Mouse (Mus musculus): ENCODE data around the gene Aff1. TPM values are rescaled to one million over a fixed set of nuclear protein-coding genes. Genes with fewer than 3 reads are reported as not detected.

Gene Aff1
- polyA plus RNA-seq, 1 experiment from 2014 or later: 5.7 TPM

DNA sequence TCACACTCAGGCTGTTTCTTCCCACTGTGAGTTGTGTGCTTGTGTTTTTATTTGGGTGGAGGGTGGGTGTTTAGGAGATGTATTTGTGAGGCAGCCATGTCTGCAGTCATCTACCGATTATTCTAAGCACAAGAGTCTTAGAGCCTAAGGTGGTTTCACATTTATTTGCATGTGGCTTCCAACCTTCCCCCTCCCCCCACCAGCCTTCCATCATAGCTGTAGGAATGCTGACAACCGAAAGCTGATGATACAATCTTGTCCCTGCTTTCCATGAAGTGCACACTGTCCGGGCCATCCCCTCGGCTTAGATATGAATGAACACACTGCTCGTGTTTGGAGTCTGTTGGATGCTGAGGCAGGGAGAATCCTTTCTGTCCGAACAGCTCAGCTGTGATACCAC is 28.8 kb downstream of the Aff1 start:
- H3K27ac ChIP-seq: no peak overlapping the region
- no peak for DNase-seq (ENCODE audit: low spot score)
- H3K9me3 ChIP-seq: no peaks in the 10 kb centered on the region
- 79% methylated on average over 6 of the region's 6 CpGs for WGBS
- peaks cover 18% of the 10 kb centered on the region for H3K4me1 ChIP-seq (replicated peaks)
- 0 out of 2 replicates have a peak, but pooled peaks cover 7% of the 10 kb centered on the region for H3K27me3 ChIP-seq (ENCODE audit: insufficient read depth, poor library complexity, severe bottlenecking)
- no peaks in the 10 kb centered on the region for H3K36me3 ChIP-seq
- H3K4me3 ChIP-seq: no peak overlapping the region

DNA sequence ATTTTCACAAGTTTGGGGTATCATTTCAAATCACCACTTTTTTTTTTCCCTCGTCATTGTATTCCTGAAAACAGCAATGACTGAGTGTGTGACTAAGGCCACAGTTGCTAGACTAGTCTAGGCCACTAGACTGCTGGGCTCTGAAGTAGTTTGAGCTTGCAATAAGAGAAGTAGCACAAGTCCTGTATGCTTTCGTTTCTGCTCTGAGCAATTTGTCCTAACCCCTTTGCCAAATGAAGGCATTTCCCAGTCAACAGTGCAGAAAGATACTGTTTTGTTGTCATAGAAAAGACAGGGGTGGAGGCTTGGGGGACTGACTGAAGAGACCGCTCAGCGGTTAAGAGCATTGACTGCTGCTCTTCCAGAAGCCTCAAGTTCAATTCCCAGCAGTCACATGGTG is 29.3 kb downstream of the Aff1 start:
- H3K9me3 ChIP-seq: no peaks in the 10 kb centered on the region
- 83% methylated on average over 4 of the region's 4 CpGs for WGBS
- DNase-seq (ENCODE audit: low spot score): no peak
- no peaks in the 10 kb centered on the region for H3K36me3 ChIP-seq
- H3K27me3 ChIP-seq (ENCODE audit: insufficient read depth, poor library complexity, severe bottlenecking): 0 out of 2 replicates have a peak, but pooled peaks cover 7% of the 10 kb centered on the region
- no peak overlapping the region for H3K27ac ChIP-seq
- peaks cover 18% of the 10 kb centered on the region for H3K4me1 ChIP-seq (replicated peaks)
- no peak overlapping the region for H3K4me3 ChIP-seq

DNA sequence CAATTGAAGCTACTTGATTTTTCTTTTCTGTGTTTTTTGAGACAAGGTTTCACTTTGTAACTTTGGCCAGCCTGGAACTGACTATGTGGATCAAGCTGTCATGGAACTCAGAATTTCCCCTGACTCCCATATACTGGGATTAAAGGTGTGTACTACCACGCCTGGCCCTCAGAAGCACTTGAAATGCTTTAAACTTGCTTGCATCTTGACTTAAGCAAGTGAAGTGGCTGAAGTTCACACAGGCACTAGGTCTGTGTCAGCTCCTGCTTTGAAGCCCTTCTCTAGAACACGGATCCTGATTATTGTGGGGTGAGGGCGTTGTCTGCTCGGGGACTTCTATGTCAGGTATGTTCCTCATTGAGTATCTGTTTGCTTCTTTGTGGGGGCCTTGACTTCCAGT is 30.5 kb downstream of the Aff1 start:
- Histone ChIP-seq H3K27ac (no peak overlapping the region), H3K27me3 (ENCODE audit: insufficient read depth, poor library complexity, severe bottlenecking) (0 out of 2 replicates have a peak, but pooled peaks cover 7% of the 10 kb centered on the region), H3K9me3 (no peaks in the 10 kb centered on the region), H3K36me3 (no peaks in the 10 kb centered on the region), H3K4me3 (no peak overlapping the region), H3K4me1 (replicated peaks) (peaks cover 18% of the 10 kb centered on the region)
- WGBS: 83% methylated on average over 4 of the region's 4 CpGs
- no peak for DNase-seq (ENCODE audit: low spot score)

DNA sequence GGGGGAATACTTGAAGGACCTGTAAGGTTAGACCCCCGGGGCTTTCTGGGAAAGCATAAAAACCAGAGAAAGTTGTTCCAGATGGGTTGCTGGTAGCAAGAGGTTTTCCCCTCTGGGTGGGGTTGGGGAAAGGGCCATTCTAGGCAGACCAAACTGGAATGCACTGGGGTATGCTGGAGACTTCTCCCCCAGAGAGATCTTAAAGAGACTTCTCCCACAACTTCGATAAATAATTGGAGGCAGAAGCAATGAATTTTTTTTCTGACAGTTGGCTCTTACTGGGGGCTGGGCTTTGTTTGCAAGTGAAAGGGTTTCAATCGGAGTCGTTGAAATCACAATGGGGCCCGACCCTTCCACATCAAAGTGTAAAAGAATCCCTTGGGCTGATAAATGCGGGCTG is 32.2 kb downstream of the Aff1 start:
- no peak overlapping the region for H3K4me3 ChIP-seq
- no peaks in the 10 kb centered on the region for H3K9me3 ChIP-seq
- 0 out of 2 replicates have a peak, but pooled peaks cover 7% of the 10 kb centered on the region for H3K27me3 ChIP-seq (ENCODE audit: insufficient read depth, poor library complexity, severe bottlenecking)
- no peaks in the 10 kb centered on the region for H3K36me3 ChIP-seq
- peak overlapping the region; percentile 66; the same call in 1 of the 2 replicates for H3K27ac ChIP-seq
- H3K4me1 ChIP-seq (replicated peaks): peaks cover 22% of the 10 kb centered on the region
- WGBS: 1% methylated on average over 6 of the region's 6 CpGs
- no peak for DNase-seq (ENCODE audit: low spot score)

DNA sequence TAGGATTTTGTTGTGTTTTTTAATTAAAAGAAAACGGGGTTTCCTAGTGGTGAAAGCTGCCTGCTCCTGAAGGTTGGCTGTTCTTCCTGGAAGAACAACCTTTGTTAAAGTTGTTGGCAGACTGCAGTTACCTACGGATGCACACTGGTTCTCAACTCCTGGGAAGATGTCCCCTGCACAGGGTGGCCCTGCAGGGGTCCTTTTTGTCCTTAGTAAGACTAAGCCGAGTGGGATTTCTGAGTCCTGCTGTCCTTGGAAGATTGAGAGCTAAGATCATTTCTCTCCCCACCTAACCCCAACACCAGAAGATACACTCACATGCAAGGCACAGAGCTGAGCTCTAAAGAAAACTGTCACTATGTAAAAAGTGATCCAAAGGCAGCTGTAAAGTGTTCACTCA is 32.6 kb downstream of the Aff1 start:
- Histone ChIP-seq H3K27ac (peak overlapping the region; percentile 66; the same call in 1 of the 2 replicates), H3K4me1 (replicated peaks) (peaks cover 22% of the 10 kb centered on the region), H3K27me3 (ENCODE audit: insufficient read depth, poor library complexity, severe bottlenecking) (0 out of 2 replicates have a peak, but pooled peaks cover 7% of the 10 kb centered on the region), H3K9me3 (no peaks in the 10 kb centered on the region), H3K4me3 (no peak overlapping the region), H3K36me3 (no peaks in the 10 kb centered on the region)
- DNase-seq (ENCODE audit: low spot score): no peak
- 5% methylated on average over 3 of the region's 3 CpGs for WGBS

DNA sequence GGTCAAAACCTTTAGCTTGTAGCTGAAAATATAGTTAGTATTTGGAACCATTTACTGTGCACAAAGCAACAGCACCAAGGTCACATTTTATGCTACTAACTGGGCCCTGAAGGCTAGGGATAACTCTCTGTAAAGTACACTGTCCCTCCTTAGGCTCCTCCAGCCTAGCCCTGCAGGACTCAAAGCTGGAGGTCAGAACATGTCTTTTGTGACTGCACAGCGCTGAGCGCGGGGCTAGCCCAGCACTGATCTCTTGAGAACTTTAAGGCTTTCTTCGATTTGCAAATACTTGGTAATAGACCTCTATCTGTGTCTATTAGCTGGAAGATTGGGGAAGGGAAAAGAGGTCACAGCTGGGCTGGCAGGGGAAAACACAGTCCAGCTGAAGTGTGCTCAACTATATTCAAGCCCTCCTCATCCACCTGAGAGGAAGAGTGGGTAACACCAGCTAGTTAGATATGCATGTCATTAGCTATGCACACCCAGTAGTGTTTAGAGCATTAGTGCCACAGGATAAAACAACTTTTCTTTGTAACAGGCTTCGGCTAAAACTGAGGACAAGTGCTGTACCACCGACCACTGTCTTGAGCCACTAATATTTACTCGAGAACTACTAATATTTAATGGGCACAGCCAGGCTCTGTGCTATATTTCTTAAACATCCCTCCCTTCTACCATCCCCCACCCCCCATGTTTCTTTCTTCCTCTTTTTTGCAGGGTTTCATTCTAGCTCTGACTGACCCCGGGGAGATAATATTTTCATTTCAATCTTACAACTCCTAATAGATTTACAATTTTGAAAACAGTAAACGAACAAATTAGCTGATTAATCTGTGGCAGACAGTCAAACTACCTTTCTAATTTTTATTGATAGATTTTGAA is 33.3 kb downstream of the Aff1 start:
- H3K27ac ChIP-seq: no peak overlapping the region
- WGBS: 47% methylated on average over 9 of the region's 9 CpGs

DNA sequence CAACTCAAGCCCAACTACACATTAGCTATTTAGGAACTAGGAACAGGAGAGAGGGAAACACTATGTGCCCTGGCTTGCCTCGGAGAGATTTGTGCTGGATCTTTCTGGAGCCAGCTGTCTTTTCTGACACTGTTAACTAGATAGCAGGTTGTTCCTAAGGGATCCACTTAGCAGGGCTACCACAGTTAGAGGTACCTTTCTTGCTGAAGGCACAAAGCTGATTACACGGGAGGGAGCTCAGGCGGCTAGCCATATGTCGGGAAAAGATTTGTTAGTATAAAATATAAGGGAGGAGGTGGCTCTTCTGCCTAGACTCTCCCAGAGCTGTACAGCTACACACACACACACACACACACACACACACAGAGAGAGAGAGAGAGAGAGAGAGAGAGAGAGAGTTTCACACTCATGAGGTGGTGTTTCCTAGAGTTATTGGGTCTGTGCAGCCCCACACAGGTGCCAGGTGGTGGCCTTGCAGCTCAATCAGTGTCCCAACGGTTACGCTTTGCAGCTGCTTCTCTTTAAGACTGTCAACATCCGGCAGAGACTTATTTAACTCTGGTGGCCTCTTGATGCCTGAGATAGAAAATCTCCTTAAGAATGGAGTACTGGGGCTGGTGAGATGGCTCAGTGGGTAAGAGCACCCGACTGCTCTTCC is 34.2 kb downstream of the Aff1 start:
- H3K27ac ChIP-seq: no peak overlapping the region
- H3K4me1 ChIP-seq (replicated peaks): peaks cover 22% of the 10 kb centered on the region
- 63% methylated on average over 8 of the region's 8 CpGs for WGBS
- no peaks in the 10 kb centered on the region for H3K9me3 ChIP-seq
- no peaks in the 10 kb centered on the region for H3K36me3 ChIP-seq
- H3K27me3 ChIP-seq (ENCODE audit: insufficient read depth, poor library complexity, severe bottlenecking): 0 out of 2 replicates have a peak, but pooled peaks cover 7% of the 10 kb centered on the region
- H3K4me3 ChIP-seq: no peak overlapping the region
- DNase-seq (ENCODE audit: low spot score): no peak

More for the DNA sequence above, 33.3 kb downstream of the Aff1 start:
- Histone ChIP-seq H3K9me3 (no peaks in the 10 kb centered on the region), H3K4me3 (no peak overlapping the region), H3K4me1 (replicated peaks) (peaks cover 22% of the 10 kb centered on the region), H3K36me3 (no peaks in the 10 kb centered on the region), H3K27me3 (ENCODE audit: insufficient read depth, poor library complexity, severe bottlenecking) (0 out of 2 replicates have a peak, but pooled peaks cover 7% of the 10 kb centered on the region)
- DNase-seq (ENCODE audit: low spot score): no peak

DNA sequence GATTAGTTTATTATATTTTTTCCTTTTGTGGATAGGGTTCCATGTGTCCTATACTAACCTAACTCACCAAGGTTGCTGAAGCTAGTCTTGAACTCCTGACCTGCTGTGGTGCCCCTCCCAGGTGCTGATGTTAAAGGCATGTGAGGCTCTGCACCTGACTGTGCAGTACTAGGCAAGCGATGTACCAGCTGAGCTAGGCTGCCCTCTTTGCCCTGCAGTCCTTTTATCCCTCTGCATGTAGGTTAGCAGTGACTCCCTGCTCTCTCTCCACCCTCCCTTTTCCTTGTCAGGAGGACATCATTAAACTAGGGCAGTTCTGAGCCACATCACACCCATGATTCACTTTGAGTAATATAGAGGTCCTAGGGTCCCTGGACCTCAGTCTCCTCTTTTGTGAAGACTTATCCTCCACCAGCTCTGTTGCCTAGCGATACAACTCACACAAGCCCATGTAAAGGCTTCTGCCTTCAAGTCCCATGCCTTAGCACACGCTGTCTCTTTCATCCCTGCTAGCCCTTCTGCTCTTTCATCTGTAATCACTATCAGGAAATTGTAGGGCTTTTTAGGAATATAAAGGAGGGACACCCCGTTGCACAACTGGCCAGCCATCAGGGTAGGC is 35.7 kb downstream of the Aff1 start:
- Histone ChIP-seq H3K4me3 (no peak overlapping the region), H3K27me3 (ENCODE audit: insufficient read depth, poor library complexity, severe bottlenecking) (0 out of 2 replicates have a peak, but pooled peaks cover 7% of the 10 kb centered on the region), H3K4me1 (replicated peaks) (peaks cover 22% of the 10 kb centered on the region), H3K9me3 (no peaks in the 10 kb centered on the region), H3K27ac (no peak overlapping the region), H3K36me3 (no peaks in the 10 kb centered on the region)
- DNase-seq (ENCODE audit: low spot score): no peak
- 78% methylated on average over 4 of the region's 4 CpGs for WGBS

DNA sequence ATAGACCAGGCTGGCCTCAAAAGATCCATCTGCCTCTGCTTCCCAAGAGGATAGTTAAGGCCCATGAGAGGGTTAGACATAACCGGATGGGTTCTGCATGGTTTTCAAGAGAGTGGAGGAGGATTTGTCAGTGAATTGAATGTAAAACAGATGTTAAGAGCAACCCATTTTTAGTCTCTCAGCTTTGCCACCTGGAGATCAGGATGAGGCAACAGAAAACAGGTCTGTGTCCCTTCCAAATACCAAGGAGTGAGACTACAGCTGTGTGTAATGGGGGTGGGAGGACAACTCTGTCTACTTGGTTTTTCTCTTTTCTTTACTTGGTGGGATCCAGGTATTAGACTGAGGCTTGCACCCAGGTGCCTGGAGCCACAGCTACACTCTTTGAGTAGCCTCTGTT is 37.1 kb downstream of the Aff1 start:
- H3K4me3 ChIP-seq: no peak overlapping the region
- no peaks in the 10 kb centered on the region for H3K36me3 ChIP-seq
- no peaks in the 10 kb centered on the region for H3K9me3 ChIP-seq

DNA sequence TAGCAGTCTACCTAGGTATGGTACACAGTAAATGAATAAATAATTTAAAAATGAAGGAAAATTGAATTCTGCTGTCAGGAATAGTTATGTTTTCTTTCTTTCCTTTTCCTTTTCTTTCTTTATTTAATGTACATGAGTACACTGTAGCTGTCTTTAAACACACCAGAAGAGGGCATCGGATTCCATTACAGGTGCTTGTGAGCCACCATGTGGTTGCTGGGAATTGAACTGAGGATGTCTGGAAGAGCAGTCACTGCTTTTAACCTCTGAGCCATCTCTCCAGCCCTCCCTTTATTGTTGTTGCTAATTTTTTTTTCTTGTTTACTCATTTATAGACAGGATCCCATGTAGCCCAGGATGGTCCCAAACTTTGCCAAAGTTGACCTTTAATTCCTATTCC is 38.0 kb downstream of the Aff1 start:
- no peak overlapping the region for H3K4me3 ChIP-seq
- 0 out of 2 replicates have a peak, but pooled peaks cover 4% of the 10 kb centered on the region for H3K27me3 ChIP-seq (ENCODE audit: insufficient read depth, poor library complexity, severe bottlenecking)
- H3K9me3 ChIP-seq: no peaks in the 10 kb centered on the region
- no peaks in the 10 kb centered on the region for H3K36me3 ChIP-seq
- WGBS: 100% methylated on average over 1 of the region's 1 CpGs
- H3K27ac ChIP-seq: no peak overlapping the region
- H3K4me1 ChIP-seq (replicated peaks): peaks cover 10% of the 10 kb centered on the region
- no peak for DNase-seq (ENCODE audit: low spot score)

More for the DNA sequence above, 37.1 kb downstream of the Aff1 start:
- H3K27ac ChIP-seq: no peak overlapping the region
- DNase-seq (ENCODE audit: low spot score): no peak
- 0 out of 2 replicates have a peak, but pooled peaks cover 7% of the 10 kb centered on the region for H3K27me3 ChIP-seq (ENCODE audit: insufficient read depth, poor library complexity, severe bottlenecking)
- 74% methylated on average over 1 of the region's 1 CpGs for WGBS
- H3K4me1 ChIP-seq (replicated peaks): peaks cover 19% of the 10 kb centered on the region

DNA sequence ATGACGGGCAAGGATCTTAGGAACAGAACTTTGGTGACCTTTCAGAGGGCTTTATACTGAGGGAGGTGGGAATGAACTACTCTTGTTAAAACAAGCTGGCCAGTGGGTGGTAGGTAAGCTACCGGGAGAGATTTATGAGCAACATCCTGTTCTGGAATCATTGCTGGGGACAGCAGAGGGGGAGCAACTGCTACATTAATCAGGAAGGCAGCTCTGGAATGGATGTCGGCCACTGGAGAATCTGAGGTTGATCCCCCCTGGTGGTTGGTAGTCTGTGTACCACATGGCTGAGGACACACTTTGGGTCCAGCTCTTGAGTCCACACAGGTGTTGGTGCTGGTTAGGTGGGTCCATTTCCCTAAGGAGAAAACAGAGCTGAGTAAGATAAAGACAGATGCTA is 38.6 kb downstream of the Aff1 start:
- Histone ChIP-seq H3K36me3 (no peaks in the 10 kb centered on the region), H3K27ac (no peak overlapping the region), H3K4me3 (no peak overlapping the region), H3K27me3 (ENCODE audit: insufficient read depth, poor library complexity, severe bottlenecking) (no peaks in the 10 kb centered on the region), H3K4me1 (replicated peaks) (peaks cover 4% of the 10 kb centered on the region; the same call in 1 of the 2 replicates), H3K9me3 (no peaks in the 10 kb centered on the region)
- WGBS: 62% methylated on average over 3 of the region's 3 CpGs
- DNase-seq (ENCODE audit: low spot score): no peak

DNA sequence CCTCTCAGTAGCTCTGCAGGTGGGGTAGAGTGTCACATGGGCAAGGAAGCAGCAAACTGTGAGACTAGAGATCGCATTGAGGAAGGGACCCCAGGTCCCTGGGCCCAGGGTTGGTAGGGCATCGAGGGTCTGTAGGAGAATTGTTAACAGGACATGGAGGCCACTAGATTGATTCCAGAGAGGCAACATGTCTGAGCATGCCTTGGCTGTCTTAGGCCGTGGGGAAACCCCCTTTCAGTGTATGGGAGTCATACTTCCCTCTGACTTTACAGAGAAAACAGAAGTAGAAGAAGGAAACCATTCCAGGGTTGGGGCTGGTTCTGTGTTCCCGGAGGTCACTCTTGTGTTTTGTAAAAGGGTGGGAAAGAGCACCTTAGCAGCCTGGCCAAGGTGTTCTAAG is 40.4 kb downstream of the Aff1 start:
- Histone ChIP-seq H3K36me3 (no peaks in the 10 kb centered on the region), H3K4me1 (replicated peaks) (0 out of 2 replicates have a peak, but pooled peaks cover 4% of the 10 kb centered on the region), H3K27ac (no peak overlapping the region), H3K4me3 (no peak overlapping the region), H3K27me3 (ENCODE audit: insufficient read depth, poor library complexity, severe bottlenecking) (no peaks in the 10 kb centered on the region), H3K9me3 (no peaks in the 10 kb centered on the region)
- no peak for DNase-seq (ENCODE audit: low spot score)
- 89% methylated on average over 4 of the region's 4 CpGs for WGBS
